Mouse (Mus musculus): Measurements from ENCODE around the gene Fam50b.

- TF ChIP-seq CTCF (IDR thresholded peaks at IDR 0.05; ENCODE audit: extremely low read depth, insufficient read length, insufficient replicate concordance, low read depth, low read length) (no peak), POLR2A (IDR thresholded peaks at IDR 0.05; ENCODE audit: low read depth, low read length) (no peak)
Measured at GRCm38 (mm10) chr13:34784818-34785217, 50.2 kb downstream of the Fam50b start.
